Mouse (Mus musculus): ENCODE results near the gene Gm37240. TPM values are rescaled to one million over a fixed set of nuclear protein-coding genes. Genes with fewer than 3 reads are reported as not detected.
"Not testable (repeated sequence)": the region's sequence is repeated elsewhere in the genome, so short reads cannot be mapped to it uniquely, and the experiment has no call there.

Gene Gm37240
- polyA plus RNA-seq, 1 experiment from 2014 or later = 1.1 TPM

DNA sequence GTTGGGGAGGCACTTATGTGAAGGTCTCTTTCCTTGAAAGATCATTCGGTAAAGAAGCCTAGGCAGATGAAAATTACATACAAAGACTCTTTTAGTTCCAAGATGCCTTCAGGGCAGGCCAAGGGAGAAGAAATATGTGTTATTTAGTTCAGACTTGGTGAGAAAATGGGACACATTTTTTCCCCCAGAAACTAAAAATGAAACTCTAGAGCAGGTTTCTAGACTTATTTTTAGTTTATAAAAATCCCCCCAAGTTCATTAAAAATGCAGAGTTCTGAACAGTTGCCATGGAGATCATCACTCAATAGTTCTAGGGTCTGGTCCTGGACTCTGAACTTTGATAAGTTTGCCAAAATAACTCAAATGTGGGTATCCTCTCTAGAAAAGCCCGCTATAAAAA lies 1226.9 kb downstream of the Gm37240 start:
- Histone ChIP-seq H3K4me3 (no peak overlapping the region), H3K4me1 (peaks cover under 1% of the 10 kb centered on the region; the same call in 1 of the 2 replicates), H3K9me3 (no peaks in the 10 kb centered on the region), H3K4me2 (replicated peaks) (no peak overlapping the region), H3K9ac (no peak overlapping the region), H3K27me3 (replicated peaks) (peaks cover 6% of the 10 kb centered on the region; the same call in 1 of the 2 replicates), H3K36me3 (no peaks in the 10 kb centered on the region), H3K27ac (no peak overlapping the region)
- 85% methylated on average over 2 of the region's 2 CpGs for WGBS
- ATAC-seq (ENCODE audit: low FRiP score, low read depth) = no peak

DNA sequence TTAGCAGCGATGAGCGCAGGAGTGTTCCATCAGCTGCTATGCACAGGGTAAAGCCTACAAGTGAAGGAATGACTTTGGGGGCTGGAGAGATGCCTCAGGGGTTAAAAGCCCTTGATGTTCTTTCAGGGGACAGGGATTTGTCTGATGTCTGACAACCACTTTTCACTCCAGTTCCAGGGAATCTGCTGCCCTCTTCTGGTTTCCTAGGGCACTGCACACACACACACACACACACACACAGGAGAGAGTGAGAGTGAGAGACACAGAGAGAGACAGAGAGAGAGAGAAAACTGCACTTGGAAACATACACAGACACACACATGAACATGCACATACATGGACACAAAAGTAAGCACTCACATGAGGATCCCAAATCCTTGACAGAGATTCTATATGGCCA lies 1228.4 kb downstream of the Gm37240 start:
- WGBS = 100% methylated on average over 2 of the region's 2 CpGs
- ATAC-seq (ENCODE audit: low FRiP score, low read depth) = no peak
- Histone ChIP-seq H3K9me3 (no peaks in the 10 kb centered on the region), H3K9ac (no peak overlapping the region), H3K27me3 (replicated peaks) (0 out of 2 replicates have a peak, but pooled peaks cover 2% of the 10 kb centered on the region), H3K4me2 (replicated peaks) (no peak overlapping the region), H3K27ac (no peak overlapping the region), H3K4me3 (no peak overlapping the region), H3K36me3 (no peaks in the 10 kb centered on the region), H3K4me1 (peaks cover 15% of the 10 kb centered on the region)

DNA sequence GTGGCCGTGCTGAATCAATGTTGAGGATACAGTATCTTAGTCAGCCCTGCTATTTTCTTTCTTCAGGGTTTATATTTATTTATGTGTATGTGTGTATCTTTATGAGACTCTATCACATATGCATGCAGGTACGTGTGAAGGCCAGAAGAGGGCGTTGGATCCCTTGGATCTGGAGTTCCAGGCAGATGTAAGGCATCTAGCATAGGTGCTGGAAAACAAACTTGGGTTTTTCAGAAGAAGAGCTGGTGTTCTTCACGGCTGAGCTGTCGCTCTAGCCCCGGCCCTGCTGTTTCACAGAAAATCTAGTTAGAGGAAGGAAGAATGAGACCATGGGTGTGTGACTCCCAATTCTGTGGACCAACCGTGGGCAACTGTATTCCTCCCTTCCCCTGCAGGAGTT lies 1229.3 kb downstream of the Gm37240 start:
- Histone ChIP-seq H3K9ac (no peak overlapping the region), H3K4me1 (peaks cover 15% of the 10 kb centered on the region), H3K4me2 (replicated peaks) (no peak overlapping the region), H3K27me3 (replicated peaks) (0 out of 2 replicates have a peak, but pooled peaks cover 2% of the 10 kb centered on the region), H3K36me3 (no peaks in the 10 kb centered on the region), H3K9me3 (no peaks in the 10 kb centered on the region), H3K27ac (no peak overlapping the region), H3K4me3 (no peak overlapping the region)
- 89% methylated on average over 7 of the region's 7 CpGs for WGBS
- ATAC-seq (ENCODE audit: low FRiP score, low read depth) = no peak

DNA sequence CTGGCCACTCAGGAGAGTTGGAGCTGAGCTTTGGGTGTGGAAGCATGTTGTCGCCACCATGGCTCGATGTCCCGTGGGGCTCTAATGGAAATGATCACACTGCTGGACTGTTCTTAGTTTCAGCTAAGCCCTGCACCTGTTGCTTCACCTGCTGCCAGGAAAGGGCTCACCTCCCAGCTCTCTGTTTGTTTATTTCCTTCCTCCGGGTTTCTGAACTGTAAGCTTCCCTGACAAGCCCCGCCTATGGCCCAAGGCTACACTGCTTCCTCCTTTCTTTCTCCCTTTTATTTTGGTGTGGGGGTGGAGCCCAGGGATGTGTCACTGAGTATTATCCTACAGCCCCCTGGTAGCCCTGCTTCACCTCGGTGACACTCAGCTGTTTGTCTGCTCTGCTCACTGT lies 1230.1 kb downstream of the Gm37240 start:
- Histone ChIP-seq H3K27ac (no peak overlapping the region), H3K9me3 (no peaks in the 10 kb centered on the region), H3K4me3 (no peak overlapping the region), H3K27me3 (replicated peaks) (no peaks in the 10 kb centered on the region), H3K36me3 (no peaks in the 10 kb centered on the region), H3K4me1 (peaks cover 15% of the 10 kb centered on the region), H3K9ac (no peak overlapping the region), H3K4me2 (replicated peaks) (no peak overlapping the region)
- 73% methylated on average over 6 of the region's 6 CpGs for WGBS
- no peak for ATAC-seq (ENCODE audit: low FRiP score, low read depth)

DNA sequence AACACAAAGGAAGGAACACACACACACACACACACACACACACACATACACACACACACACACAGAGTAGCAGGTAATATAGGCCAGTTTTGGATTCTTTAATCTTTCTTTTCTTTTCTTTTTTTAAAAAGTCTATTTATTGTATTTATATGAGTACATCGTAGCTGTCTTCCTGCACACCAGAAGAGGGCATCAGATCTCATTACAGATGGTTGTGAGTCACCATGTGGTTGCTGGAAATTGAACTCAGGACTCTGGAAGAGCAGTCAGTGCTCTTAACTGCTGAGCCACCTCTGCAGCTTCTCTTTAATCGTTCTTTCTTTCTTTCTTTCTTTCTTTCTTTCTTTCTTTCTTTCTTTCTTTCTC lies 1231.5 kb downstream of the Gm37240 start:
- not testable (repeated sequence) for H3K4me2 ChIP-seq (replicated peaks); H3K9ac ChIP-seq; H3K36me3 ChIP-seq; H3K4me3 ChIP-seq; H3K27ac ChIP-seq; ATAC-seq (ENCODE audit: low FRiP score, low read depth); H3K27me3 ChIP-seq (replicated peaks); H3K9me3 ChIP-seq
- WGBS = 73% methylated on average over 2 of the region's 2 CpGs
- peaks cover 15% of the 10 kb centered on the region for H3K4me1 ChIP-seq

DNA sequence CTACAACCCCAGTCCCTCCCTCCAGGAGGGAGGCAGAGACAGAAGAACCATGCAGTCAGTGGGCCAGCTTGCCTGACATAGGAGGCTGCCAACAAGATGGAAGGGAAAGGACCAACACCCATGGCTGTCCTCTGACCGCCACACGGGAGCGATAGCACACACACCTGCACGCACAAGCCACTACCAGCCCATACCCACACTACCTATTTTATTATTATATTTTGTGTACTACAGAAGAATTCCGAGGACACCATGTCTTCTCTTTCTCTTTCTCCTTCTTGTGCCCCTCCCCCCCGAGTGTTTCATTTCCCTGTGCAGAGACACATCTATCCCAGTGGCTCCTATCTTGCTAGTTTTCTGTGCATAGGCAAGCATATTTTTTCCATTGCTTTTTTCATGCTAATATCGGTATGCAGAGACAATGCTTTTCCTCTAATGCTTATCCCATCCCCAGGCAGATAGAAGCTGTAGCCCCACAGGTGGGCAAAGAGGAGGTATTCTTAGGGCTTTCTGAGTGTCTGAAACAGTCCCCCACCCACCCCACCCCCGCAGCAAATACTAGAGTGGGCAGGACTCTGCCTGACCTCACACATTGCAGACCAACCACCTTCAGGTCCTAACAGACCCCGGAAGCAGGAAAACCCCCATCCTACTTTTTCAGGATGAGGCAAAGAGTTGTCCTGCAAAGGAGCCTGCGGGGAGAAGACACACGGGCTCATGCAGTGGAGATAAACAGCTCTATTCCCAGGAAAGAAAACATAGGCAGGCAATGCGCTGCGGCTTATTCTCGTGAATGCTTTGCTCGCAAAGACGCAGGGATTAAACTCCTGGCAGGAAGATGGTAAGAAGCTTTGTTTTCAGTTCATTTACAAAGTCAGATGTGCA lies 1232.2 kb downstream of the Gm37240 start:
- H3K4me1 ChIP-seq = peaks cover 15% of the 10 kb centered on the region
- peak overlapping the region; percentile 49 for H3K4me2 ChIP-seq (replicated peaks)
- no peaks in the 10 kb centered on the region for H3K27me3 ChIP-seq (replicated peaks)
- H3K9ac ChIP-seq = no peak overlapping the region
- H3K27ac ChIP-seq = no peak overlapping the region
- 29% methylated on average over 16 of the region's 16 CpGs for WGBS
- no peak overlapping the region for H3K4me3 ChIP-seq
- ATAC-seq (ENCODE audit: low FRiP score, low read depth) = no peak
- no peaks in the 10 kb centered on the region for H3K36me3 ChIP-seq
- H3K9me3 ChIP-seq = no peaks in the 10 kb centered on the region

DNA sequence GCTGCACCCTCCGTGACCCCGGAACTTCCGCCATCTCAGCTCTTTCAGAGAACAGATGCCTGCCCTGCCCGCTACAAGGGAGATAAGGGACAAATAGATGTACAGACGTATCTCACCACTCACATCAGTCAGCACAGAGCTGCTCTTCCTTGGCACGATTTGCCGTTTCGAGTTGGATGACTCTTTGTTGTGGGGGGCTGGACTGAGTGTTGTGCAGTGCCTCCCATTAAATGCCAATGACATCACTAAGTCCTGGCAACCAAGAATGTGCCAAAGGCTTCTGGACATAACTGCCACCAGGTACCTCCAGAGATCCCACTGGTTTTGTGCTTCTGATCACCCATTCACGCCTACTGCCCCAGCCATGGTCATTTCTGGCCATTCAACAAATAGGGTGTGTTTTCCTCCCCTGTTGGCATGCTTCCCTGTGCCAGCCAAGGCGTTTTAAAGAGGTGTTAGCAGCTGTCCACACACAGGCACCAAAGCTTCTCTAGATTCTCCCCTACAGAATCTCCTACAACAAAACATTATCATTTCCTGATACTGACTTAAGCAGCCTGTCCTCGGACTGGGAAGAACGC lies 1233.0 kb downstream of the Gm37240 start:
- H3K9me3 ChIP-seq = no peaks in the 10 kb centered on the region
- no peaks in the 10 kb centered on the region for H3K36me3 ChIP-seq
- no peak overlapping the region for H3K27ac ChIP-seq
- whole genome bisulfite sequencing = 37% methylated on average over 12 of the region's 12 CpGs
- peak overlapping the region; percentile 49 for H3K4me2 ChIP-seq (replicated peaks)
- no peaks in the 10 kb centered on the region for H3K27me3 ChIP-seq (replicated peaks)
- ATAC-seq (ENCODE audit: low FRiP score, low read depth) = peak; percentile 73; the same call in 1 of the 2 replicates
- peaks cover 15% of the 10 kb centered on the region for H3K4me1 ChIP-seq
- no peak overlapping the region for H3K4me3 ChIP-seq
- H3K9ac ChIP-seq = no peak overlapping the region

DNA sequence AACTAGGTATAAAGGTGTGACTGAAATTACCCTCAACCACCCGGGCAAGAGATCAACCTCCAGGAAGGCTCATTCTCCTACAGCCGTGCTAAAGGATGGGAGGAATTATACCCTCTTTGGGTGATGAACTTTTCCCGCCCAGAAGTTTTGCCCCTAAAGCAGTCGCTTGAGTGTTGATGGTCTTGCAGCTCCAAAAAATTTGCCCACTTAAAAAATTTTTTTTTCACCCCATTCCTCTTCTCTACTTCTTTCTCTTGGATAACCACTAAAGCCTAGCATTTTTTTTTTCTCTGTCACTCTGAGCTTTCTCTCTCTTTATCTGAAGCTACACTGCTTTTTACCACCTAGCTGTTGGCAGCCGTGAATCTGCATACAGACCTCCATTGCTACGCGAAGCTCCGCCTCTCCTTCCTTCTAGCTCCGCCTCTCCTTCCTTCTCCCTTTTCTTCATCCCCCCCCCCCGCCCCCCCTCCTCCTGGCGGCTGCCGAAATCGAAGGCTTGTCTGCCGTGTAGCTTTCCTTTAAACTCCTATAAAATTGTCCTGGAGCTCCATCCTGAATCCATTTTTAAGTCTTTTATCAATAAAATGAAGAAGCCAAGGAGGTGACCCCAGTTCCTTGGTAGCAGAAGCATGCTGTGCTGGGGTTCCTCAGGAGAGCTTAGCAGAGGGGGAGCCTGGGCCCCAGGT lies 1233.6 kb downstream of the Gm37240 start:
- H3K27ac ChIP-seq = no peak overlapping the region
- H3K9ac ChIP-seq = no peak overlapping the region
- H3K4me1 ChIP-seq = peaks cover 15% of the 10 kb centered on the region
- 25% methylated on average over 13 of the region's 14 CpGs for WGBS
- no peaks in the 10 kb centered on the region for H3K9me3 ChIP-seq
- no peak overlapping the region for H3K4me3 ChIP-seq
- ATAC-seq (ENCODE audit: low FRiP score, low read depth) = no peak
- no peaks in the 10 kb centered on the region for H3K36me3 ChIP-seq
- no peaks in the 10 kb centered on the region for H3K27me3 ChIP-seq (replicated peaks)
- peak overlapping the region; percentile 49 for H3K4me2 ChIP-seq (replicated peaks)

DNA sequence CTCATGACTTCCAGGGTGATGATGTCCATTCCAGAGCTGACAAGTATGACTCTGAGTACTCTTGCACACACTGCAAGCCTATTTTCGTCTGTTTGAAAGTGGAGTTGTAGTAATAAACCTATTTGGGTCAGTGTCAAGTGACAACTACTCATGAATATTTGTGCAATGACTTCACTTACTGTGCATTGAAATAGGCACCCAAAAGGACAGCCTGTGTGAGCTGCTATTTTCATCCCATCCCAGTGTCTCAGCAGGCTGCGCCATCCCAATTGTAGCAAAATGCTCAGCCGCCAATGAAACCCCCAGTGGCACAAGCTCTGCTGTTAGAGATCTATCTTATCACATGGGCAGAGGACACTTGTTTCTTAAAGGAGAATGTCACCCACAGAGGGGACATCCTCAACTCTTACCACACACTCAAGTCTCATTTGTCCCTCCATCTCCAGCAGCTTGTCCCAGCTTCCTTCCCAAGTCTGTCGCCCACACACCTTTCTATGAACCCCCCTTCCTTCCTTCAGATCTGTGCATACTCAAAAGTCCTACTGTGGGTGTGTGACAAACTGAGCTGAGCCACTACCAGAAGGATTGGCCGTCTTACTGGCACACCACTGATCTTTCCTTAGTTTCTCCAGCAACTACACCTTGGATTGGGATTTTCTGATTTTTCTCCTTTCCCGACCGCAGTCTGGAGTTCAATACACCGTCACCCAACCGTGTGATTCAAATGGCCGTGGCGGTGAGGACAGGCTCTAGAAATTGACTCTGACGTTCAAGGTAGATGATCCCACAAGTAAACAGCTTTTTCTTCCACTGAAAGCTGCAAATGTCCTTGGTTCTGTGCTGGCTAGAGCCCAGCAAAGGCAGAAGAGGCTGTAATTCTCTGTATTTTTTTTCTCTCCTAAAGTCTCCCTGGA lies 1234.4 kb downstream of the Gm37240 start:
- 75% methylated on average over 12 of the region's 12 CpGs for WGBS
- Histone ChIP-seq H3K9ac (no peak overlapping the region), H3K4me3 (no peak overlapping the region), H3K4me2 (replicated peaks) (peak overlapping the region; percentile 49; the same call in 1 of the 2 replicates), H3K27ac (no peak overlapping the region), H3K36me3 (no peaks in the 10 kb centered on the region), H3K4me1 (peaks cover 15% of the 10 kb centered on the region), H3K27me3 (replicated peaks) (no peaks in the 10 kb centered on the region), H3K9me3 (no peaks in the 10 kb centered on the region)
- ATAC-seq (ENCODE audit: low FRiP score, low read depth) = no peak

DNA sequence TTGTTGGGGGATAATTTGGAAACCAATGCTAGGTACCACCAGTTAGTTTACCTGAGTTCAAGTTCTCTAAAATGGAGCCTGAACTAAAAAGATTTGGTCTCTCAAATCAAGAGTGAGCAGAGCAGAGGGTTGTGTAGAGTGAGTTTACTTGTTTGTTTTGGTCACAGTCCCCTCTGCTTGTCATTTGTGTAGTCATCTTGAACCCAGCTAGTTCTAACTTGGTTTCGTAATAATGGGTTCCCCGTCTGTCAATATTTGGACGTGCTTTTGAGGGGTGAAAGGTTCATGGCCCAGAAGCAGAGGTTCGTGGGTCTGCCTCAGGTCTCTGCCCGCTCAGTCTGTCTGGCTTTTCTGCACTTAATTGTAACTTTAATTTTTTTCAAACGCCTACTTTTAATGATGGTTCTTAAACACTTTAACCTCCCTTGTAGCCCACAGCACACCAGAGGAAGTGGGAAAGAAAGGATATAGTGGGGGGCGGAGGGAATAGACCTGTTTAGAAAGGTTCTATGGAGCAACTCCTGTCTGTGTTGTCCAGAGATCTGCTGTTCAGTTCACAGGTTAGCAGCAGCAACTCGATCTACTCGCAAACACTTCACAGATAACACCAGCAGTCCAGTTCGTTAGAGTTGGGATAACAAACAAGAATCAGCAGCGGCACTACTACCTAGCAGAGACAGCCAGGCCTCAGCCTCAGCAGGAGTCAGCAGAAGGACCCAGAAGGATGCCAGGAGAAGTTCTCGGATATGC lies 1237.6 kb downstream of the Gm37240 start:
- 91% methylated on average over 12 of the region's 12 CpGs for WGBS
- H3K4me1 ChIP-seq = peaks cover 17% of the 10 kb centered on the region
- no peak overlapping the region for H3K4me3 ChIP-seq
- no peaks in the 10 kb centered on the region for H3K9me3 ChIP-seq
- no peak overlapping the region for H3K9ac ChIP-seq
- no peak overlapping the region for H3K27ac ChIP-seq
- H3K36me3 ChIP-seq = no peaks in the 10 kb centered on the region
- H3K4me2 ChIP-seq (replicated peaks) = no peak overlapping the region
- no peaks in the 10 kb centered on the region for H3K27me3 ChIP-seq (replicated peaks)
- ATAC-seq (ENCODE audit: low FRiP score, low read depth) = no peak

DNA sequence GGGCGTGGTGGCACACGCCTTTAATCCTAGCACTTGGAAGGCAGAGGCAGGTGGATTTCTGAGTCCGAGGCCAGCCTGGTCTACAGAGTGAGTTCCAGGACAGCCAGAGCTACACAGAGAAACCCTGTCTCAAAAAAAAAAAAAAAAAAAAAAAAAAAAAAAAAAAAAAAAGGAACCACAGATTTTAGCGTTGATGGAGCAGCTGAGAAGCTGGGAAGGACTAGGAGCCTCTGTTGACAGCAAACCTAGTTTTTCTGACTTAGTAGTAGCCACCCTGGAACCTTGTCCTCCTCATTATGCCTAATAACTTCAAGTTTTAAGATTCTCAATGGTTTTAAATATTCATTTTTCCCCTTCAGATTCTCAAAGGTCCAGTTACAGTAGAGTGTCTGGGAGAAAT lies 1239.2 kb downstream of the Gm37240 start:
- not testable (repeated sequence) for H3K27ac ChIP-seq; ATAC-seq (ENCODE audit: low FRiP score, low read depth); H3K27me3 ChIP-seq (replicated peaks); H3K4me3 ChIP-seq; H3K4me1 ChIP-seq; H3K9me3 ChIP-seq; H3K9ac ChIP-seq; H3K36me3 ChIP-seq; H3K4me2 ChIP-seq (replicated peaks)
- 88% methylated on average over 4 of the region's 4 CpGs for WGBS

Data from neural tube, embryonic 12.5 days (tissue).